Mouse (Mus musculus): ENCODE results near the gene Rsph3a.
"Not testable (repeated sequence)": the region's sequence is repeated elsewhere in the genome, so short reads cannot be mapped to it uniquely, and the experiment has no call there.

Gene Rsph3a

GRCm38 (mm10) chr17:7927582-7928535 lies 17.6 kb upstream of the Rsph3a start:
- CTCF ChIA-PET: interaction anchor here (0.9 to 2.3 kb wide), 3 partner anchors 14 to 64 kb away, joined by 3 to 7 read pairs (median 3); no protein-coding TSS in a partner anchor

GRCm38 (mm10) chr17:7928662-7929061 lies 16.8 kb upstream of the Rsph3a start:
- CTCF ChIA-PET: interaction anchor here (1.0 to 2.3 kb wide), 3 partner anchors 12 to 60 kb away, joined by 3 to 7 read pairs (median 3); no protein-coding TSS in a partner anchor

- CTCF ChIA-PET: interaction anchor here (0.7 to 1.1 kb wide), 3 partner anchors 12 to 267 kb away, joined by 3 to 6 read pairs (median 4); no protein-coding TSS in a partner anchor
Observed at GRCm38 (mm10) chr17:7929279-7929678, 16.1 kb upstream of the Rsph3a start.

GRCm38 (mm10) chr17:7931096-7931990 lies 14.1 kb upstream of the Rsph3a start:
- CTCF ChIA-PET: interaction anchor here (0.7 kb wide), 1 partner anchor 185 kb away, joined by 6 read pairs; no protein-coding TSS in a partner anchor

GRCm38 (mm10) chr17:7932121-7932520 lies 13.3 kb upstream of the Rsph3a start:
- CTCF ChIA-PET: not testable (repeated sequence)

- CTCF ChIA-PET: no interaction called here
Observed at GRCm38 (mm10) chr17:7939640-7940039, 5.8 kb upstream of the Rsph3a start.

- CTCF ChIA-PET: not testable (repeated sequence)
Observed at GRCm38 (mm10) chr17:7946053-7946627, 726 bp downstream of the Rsph3a start.

- CTCF ChIA-PET: not testable (repeated sequence)
Observed at GRCm38 (mm10) chr17:7951333-7951732, 5.9 kb downstream of the Rsph3a start.

GRCm38 (mm10) chr17:7957242-7957641 lies 11.8 kb downstream of the Rsph3a start:
- CTCF ChIA-PET: not testable (repeated sequence)

- CTCF ChIA-PET: not testable (repeated sequence)
Observed at GRCm38 (mm10) chr17:7963333-7963732, 17.9 kb downstream of the Rsph3a start.

- CTCF ChIA-PET: not testable (repeated sequence)
Observed at GRCm38 (mm10) chr17:7964398-7964797, 19.0 kb downstream of the Rsph3a start.

GRCm38 (mm10) chr17:7968490-7968889 lies 23.1 kb downstream of the Rsph3a start:
- CTCF ChIA-PET: not testable (repeated sequence)

GRCm38 (mm10) chr17:7969782-7970181 lies 24.4 kb downstream of the Rsph3a start:
- CTCF ChIA-PET: not testable (repeated sequence)

GRCm38 (mm10) chr17:7983484-7983883 lies 38.1 kb downstream of the Rsph3a start:
- CTCF ChIA-PET: not testable (repeated sequence)

GRCm38 (mm10) chr17:7985597-7985996 lies 40.2 kb downstream of the Rsph3a start:
- CTCF ChIA-PET: not testable (repeated sequence)

GRCm38 (mm10) chr17:7987038-7987437 lies 41.6 kb downstream of the Rsph3a start:
- CTCF ChIA-PET: not testable (repeated sequence)

- CTCF ChIA-PET: not testable (repeated sequence)
Observed at GRCm38 (mm10) chr17:8003248-8003647, 57.8 kb downstream of the Rsph3a start.

- CTCF ChIA-PET: not testable (repeated sequence)
Observed at GRCm38 (mm10) chr17:8006771-8007170, 61.4 kb downstream of the Rsph3a start.

GRCm38 (mm10) chr17:8009565-8009964 lies 64.2 kb downstream of the Rsph3a start:
- CTCF ChIA-PET: not testable (repeated sequence)

- CTCF ChIA-PET: not testable (repeated sequence)
Observed at GRCm38 (mm10) chr17:8013974-8014373, 68.6 kb downstream of the Rsph3a start.

GRCm38 (mm10) chr17:8022675-8023074 lies 77.3 kb downstream of the Rsph3a start:
- CTCF ChIA-PET: not testable (repeated sequence)

Data from spleen, embryonic (tissue).